Mouse (Mus musculus) MEL (cell line): ENCODE data around the gene Tubb3.

Experiments used
- CHD1 ChIP-seq: IDR thresholded peaks from 2 replicates; pipeline ENCODE4 v1.6.1; 2012; ENCODE audit warnings: low read depth, mild to moderate bottlenecking, inconsistent platforms, low read length, improper control_type of control experiment
- CTCF ChIP-seq, 3 experiments: IDR thresholded peaks in 2 of 3; conservative IDR thresholded peaks in 1 of 3; 2 replicates each; pipeline ENCODE4 v1.5.1; 2011 to 2012; ENCODE audit warnings: low read length in 3 of 3, low read depth in 2 of 3, mild to moderate bottlenecking in 2 of 3, improper control_type of control experiment in 1 of 3, inconsistent platforms in 1 of 3, mixed read lengths in 1 of 3, moderate library complexity in 1 of 3; ENCODE audit not compliant: control insufficient read depth in 1 of 3, insufficient read depth in 1 of 3, poor library complexity in 1 of 3, severe bottlenecking in 1 of 3

DNA sequence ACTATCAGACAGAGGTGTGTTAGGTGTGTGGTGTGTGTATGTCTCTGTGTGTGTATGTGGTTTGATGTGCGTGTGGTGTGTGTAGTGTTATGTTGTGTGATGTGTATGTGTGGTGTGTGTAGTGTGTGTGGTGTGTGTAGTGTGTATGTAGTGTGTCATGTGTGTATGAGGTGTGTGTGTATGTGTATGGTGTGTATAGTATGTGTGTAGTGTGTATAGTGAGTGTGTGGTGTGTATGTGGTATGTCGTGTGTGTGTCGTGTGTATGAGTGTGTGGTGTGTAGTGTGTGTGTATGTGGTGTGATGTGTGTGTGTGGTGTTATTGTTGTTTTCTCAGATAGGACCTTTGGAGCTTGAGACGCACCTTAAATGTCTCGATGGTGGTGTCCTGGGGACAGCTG lies 31.1 kb downstream of the Tubb3 start:
- TF ChIP-seq CHD1, result no peak
- TF ChIP-seq CTCF (IDR thresholded peaks at IDR 0.05 in 2 of 3, conservative IDR thresholded peaks at IDR 0.05 in 1 of 3; ENCODE audit: control insufficient read depth in 1 of 3, insufficient read depth in 1 of 3, low read depth in 2 of 3, low read length in 3 of 3, poor library complexity in 1 of 3, severe bottlenecking in 1 of 3), result no peak
